Mouse (Mus musculus) bone marrow, adult 2 months (tissue): ENCODE results near the gene Tbc1d12. TPM values are rescaled to one million over a fixed set of nuclear protein-coding genes. Genes with fewer than 3 reads are reported as not detected.
A peak's percentile ranks its signal among the peaks of the same experiment; 100 is the strongest.
"Not testable (repeated sequence)": the region's sequence is repeated elsewhere in the genome, so short reads cannot be mapped to it uniquely, and the experiment has no call there.

Source experiments
- H3K27ac ChIP-seq: fragments of 200-500 bp; 2 replicates; pipeline ENCODE4 v1.5.1; 2012; ENCODE audit warnings: low read depth, mild to moderate bottlenecking, control low read depth, inconsistent platforms, low read length; ENCODE audit not compliant: control insufficient read depth, poor library complexity, insufficient read depth
- H3K4me1 ChIP-seq: fragments of 200-500 bp; 2 replicates; pipeline ENCODE4 v1.6.1; 2011; ENCODE audit warnings: low read length; ENCODE audit not compliant: control insufficient read depth, insufficient read depth
- H3K4me3 ChIP-seq: fragments of 200-500 bp; replicated peaks from 2 replicates; pipeline ENCODE3; 2011; ENCODE audit warnings: mild to moderate bottlenecking, low read depth, low read length, control low read depth; ENCODE audit not compliant: control insufficient read depth
- CTCF ChIP-seq: fragments of 200-500 bp; IDR thresholded peaks from 2 replicates; pipeline ENCODE4 v1.5.1; 2011; ENCODE audit warnings: low read length, control low read depth; ENCODE audit not compliant: control insufficient read depth, insufficient read depth
- POLR2A ChIP-seq: fragments of 200-500 bp; IDR thresholded peaks from 2 replicates; pipeline ENCODE4 v1.6.1; 2011; ENCODE audit warnings: low read depth, mild to moderate bottlenecking, control low read depth, low read length, borderline replicate concordance; ENCODE audit not compliant: control insufficient read depth
- WGBS: fragments of 180-500 bp; shearing (Covaris S2); methylation state at CpG from one replicate; pipeline ENCODE4 v1.1.7; 2018; 5-methylcytosine and 5-hydroxymethylcytosine counted together
- polyA plus RNA-seq: library from polyadenylated mRNA; stranded (reverse); fragments of >200 nt; gene quantifications from 2 replicates; pipeline ENCODE4 v1.2.4, GENCODE M21; 2011; ENCODE audit warnings: low replicate concordance; ENCODE audit not compliant: missing spikeins, insufficient read depth, insufficient read length

Gene Tbc1d12
- polyA plus RNA-seq, 1 experiment = 0.70 TPM

DNA sequence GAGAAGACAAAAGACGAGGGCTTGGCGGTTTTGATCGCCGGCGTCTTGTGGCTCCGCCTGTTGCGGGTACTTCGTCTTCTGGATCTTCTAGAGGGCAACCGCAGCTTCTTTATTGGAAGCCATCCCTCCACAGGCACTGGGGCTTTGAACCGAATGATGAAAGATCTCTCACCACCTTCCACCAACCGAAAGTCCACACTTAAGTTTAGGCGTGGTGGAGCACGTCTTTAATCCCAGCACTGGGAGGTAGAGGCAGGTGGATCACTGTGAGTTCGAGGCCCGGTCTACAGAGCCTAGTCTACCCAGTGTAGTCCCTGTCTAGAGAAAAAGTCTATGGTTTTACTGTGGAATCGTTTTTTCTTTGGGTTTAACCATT is 17.0 kb upstream of the Tbc1d12 start:
- TF ChIP-seq POLR2A = no peak
- Histone ChIP-seq H3K27ac (peak overlapping the region; percentile 26), H3K4me1 (no peaks in the 10 kb centered on the region; the same call in 1 of the 2 replicates), H3K4me3 (peak overlapping the region; percentile 85)
- 9% methylated on average over 16 of the region's 16 CpGs for WGBS

GRCm38 (mm10) chr19:38820186-38820804 is 16.1 kb upstream of the Tbc1d12 start:
- no peak overlapping the region for H3K4me3 ChIP-seq
- H3K4me1 ChIP-seq = no peaks in the 10 kb centered on the region; the same call in 1 of the 2 replicates
- H3K27ac ChIP-seq = no peak overlapping the region
- TF ChIP-seq CTCF (no peak), POLR2A (no peak)
- WGBS = 62% methylated on average over 4 of the region's 4 CpGs

DNA sequence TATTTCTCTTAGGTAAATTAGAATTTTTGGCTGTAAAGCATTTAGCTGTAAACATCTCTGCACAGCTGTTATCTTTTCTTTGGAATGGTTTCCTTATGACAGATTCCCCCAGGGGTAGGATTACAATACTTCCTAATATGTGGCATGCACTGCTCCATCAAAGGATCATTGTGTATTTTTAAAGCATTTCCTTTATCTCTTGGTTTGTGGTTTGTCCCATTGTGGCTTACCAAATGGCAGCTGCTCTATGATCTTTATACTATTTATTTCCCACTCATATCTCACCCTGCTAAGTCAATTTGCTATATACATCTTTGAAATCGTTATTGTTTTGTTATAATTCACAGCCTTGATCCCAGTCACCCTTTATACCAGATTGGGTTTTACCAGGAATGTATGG is 3.2 kb upstream of the Tbc1d12 start:
- Histone ChIP-seq H3K4me3 (no peak overlapping the region), H3K4me1 (no peaks in the 10 kb centered on the region), H3K27ac (no peak overlapping the region)
- no peak for TF ChIP-seq CTCF
- TF ChIP-seq POLR2A = no peak
- WGBS = 38% methylated on average over 1 of the region's 1 CpGs

DNA sequence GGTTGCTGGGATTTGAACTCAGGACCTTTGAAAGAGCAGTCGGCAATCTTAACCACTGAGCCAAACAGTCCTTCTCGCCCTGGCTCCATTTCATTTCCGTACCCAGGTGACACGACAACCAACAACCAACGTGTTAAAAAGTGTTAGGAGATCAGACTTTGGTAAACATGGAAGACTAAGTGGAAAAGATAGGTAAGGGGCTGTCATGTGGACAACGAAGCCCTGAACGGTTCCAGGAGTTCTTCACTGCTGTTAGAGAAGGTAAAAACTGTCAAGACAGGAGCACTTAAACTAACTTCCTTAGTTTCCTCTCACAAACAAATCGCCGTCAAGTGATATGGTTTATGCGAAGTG is 318 bp upstream of the Tbc1d12 start:
- Histone ChIP-seq H3K4me3 (peak overlapping the region; percentile 76), H3K4me1 (no peaks in the 10 kb centered on the region), H3K27ac (no peak overlapping the region)
- TF ChIP-seq CTCF (no peak), POLR2A (no peak)
- whole genome bisulfite sequencing = 20% methylated on average over 10 of the region's 10 CpGs

GRCm38 (mm10) chr19:38837171-38837641 is 827 bp downstream of the Tbc1d12 start:
- 1% methylated on average over 54 of the region's 54 CpGs for WGBS
- Histone ChIP-seq H3K4me3 (peak overlapping the region; percentile 76), H3K27ac (peak overlapping the region; percentile 90; the same call in 1 of the 2 replicates), H3K4me1 (no peaks in the 10 kb centered on the region)
- no peak for TF ChIP-seq POLR2A
- no peak for TF ChIP-seq CTCF

DNA sequence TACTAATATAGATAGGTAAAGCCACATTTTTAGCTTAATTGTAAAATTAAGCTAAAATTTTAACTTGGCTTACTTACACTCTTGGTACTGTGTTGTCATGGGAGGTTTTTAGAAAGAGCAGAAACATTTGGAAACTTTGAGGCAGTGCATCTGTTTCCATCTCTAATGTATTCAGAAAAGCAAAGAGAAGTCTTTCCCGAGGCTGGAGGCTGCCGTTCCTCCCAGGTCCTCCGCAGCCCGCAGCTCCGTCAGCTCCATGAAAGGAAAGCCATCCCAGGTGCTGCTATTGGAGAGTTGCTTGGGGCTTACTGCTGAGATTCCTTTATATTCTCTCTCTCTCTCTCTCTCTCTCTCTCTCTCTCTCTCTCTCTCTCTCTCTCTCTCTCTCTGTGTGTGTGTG is 8.4 kb downstream of the Tbc1d12 start:
- Histone ChIP-seq H3K4me1 (no peaks in the 10 kb centered on the region), H3K4me3 (no peak overlapping the region), H3K27ac (no peak overlapping the region)
- WGBS = 94% methylated on average over 5 of the region's 5 CpGs
- TF ChIP-seq CTCF (no peak), POLR2A (no peak)

GRCm38 (mm10) chr19:38846373-38846772 is 10.0 kb downstream of the Tbc1d12 start:
- no peaks in the 10 kb centered on the region for H3K4me1 ChIP-seq
- WGBS = 65% methylated on average over 2 of the region's 2 CpGs
- no peak overlapping the region for H3K27ac ChIP-seq
- H3K4me3 ChIP-seq = no peak overlapping the region
- TF ChIP-seq POLR2A (no peak), CTCF (no peak)

- WGBS = 86% methylated on average over 3 of the region's 3 CpGs
- Histone ChIP-seq H3K4me3 (no peak overlapping the region), H3K27ac (no peak overlapping the region), H3K4me1 (no peaks in the 10 kb centered on the region)
- TF ChIP-seq POLR2A (no peak), CTCF (no peak)
These were observed 21.8 kb downstream of the Tbc1d12 start for GRCm38 (mm10) chr19:38858224-38858623.

DNA sequence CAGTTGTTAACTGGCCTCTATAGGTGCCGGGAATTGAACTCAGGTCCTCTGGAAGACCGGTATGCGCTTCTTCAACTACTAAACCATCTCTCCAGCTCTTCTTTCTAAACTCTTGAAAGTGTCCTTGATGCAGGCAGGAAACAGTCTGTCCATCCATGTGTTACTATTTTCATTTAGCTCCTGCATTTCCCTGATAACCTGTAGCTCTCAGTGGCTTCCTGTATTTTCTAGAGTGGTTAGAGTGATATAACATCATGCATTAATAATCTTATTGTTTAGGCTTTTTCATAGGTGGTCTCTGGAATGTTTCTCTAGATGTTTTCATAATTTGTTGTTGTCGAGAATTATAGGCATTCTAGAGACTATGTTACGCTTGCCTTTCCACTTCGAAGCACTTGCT is 26.1 kb downstream of the Tbc1d12 start:
- Histone ChIP-seq H3K4me1 (no peaks in the 10 kb centered on the region), H3K4me3 (no peak overlapping the region), H3K27ac (no peak overlapping the region)
- WGBS = 84% methylated on average over 6 of the region's 6 CpGs
- TF ChIP-seq POLR2A (no peak), CTCF (no peak)

DNA sequence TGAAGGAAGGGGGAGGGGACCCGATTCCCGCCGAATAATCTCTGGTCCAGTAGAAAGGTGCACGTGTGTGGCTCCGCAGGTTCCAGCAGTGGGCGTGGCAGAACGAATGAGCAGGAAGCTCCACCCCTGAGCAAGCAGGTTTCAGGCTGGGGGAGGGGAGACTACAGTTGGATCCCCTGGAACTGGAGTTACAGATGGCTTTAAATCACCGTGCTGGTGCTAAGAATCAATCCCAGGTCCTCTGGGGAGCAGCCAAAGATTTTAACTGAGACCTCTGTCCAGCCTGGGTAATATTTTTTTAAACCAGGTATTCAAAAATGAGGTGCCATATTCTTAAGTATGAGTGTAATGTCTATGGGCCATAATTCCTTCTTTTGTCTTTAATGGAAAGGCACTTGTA is 38.4 kb downstream of the Tbc1d12 start:
- WGBS = 65% methylated on average over 3 of the region's 8 CpGs
- not testable (repeated sequence) for H3K27ac ChIP-seq

More for the DNA sequence above, 38.4 kb downstream of the Tbc1d12 start:
- not testable (repeated sequence) for H3K4me3 ChIP-seq, H3K4me1 ChIP-seq
